Mouse (Mus musculus) mesoderm, embryonic 11.5 days (tissue): ENCODE data around the gene Uxt.

Experiments
- DNase-seq: peaks from one replicate; pipeline ENCODE4 v3.0.0-alpha.2; 2012; ENCODE audit warnings: low read depth, low spot score

Gene Uxt

DNA sequence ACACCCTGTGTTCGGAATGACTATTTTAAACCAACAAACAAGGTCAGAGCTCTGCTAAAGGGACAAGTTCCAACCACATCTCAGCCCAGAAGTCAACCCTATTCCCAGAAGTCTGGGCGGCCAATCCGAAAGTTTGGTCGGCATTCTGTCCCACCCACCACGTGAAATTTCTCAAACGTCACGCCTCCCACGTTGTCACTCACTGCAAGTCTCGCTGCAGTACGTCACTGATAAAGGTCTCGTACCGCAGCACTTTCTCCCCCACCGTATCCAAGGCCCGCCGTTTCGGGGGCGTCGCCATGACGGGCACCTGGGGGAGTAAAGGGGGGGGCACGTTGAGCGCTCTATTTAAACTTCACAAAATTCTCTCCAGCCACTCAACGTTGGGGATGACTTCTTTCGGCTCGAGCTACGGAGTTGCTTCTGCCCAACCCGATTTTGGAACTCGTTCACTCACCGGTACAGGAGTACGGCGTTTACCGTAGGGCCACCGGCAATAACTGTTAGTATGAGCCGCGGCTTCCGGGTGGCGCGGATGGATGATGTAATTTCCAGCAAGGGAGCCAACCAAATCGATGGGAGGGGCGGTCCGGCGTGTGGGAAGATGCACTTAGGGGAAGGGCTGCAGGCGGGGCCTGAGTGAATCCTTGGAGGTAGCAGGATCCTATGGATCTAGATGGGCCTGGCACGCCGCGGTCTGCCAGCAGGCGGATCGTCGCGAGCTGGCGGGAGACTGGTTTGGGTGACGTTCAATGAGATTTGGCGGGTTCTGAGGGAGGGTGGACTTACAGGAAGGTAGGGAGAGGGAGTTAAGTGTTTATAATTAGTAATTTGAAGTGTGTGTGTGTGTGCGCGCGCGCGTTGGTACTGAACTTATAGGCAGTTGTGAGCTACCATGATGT is at the start of gene Uxt:
TSS of gene Uxt (minus strand) at position 541 of the 902 bp plus-strand sequence.
- DNase-seq, result peak; percentile 92

DNA sequence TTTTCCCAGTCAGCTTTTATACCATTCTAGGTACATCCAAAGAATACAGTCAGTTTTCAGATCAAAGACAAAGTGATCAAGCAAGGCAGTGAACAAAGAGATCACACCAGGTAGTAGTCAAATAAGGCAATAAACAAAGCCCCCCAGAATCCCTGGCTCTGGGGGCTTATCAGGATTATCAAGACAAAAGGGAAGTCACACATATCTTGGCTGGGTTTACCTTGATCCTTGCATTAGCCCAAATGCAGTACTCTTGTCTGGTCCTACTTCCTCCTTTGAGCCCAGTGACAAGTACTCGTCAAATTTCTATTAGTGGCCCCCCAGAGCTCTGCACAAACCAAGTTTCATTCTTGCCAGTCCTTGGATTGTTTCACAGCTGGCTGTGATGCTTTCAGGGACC is 19.1 kb upstream of the Uxt start:
- no peak for DNase-seq

DNA sequence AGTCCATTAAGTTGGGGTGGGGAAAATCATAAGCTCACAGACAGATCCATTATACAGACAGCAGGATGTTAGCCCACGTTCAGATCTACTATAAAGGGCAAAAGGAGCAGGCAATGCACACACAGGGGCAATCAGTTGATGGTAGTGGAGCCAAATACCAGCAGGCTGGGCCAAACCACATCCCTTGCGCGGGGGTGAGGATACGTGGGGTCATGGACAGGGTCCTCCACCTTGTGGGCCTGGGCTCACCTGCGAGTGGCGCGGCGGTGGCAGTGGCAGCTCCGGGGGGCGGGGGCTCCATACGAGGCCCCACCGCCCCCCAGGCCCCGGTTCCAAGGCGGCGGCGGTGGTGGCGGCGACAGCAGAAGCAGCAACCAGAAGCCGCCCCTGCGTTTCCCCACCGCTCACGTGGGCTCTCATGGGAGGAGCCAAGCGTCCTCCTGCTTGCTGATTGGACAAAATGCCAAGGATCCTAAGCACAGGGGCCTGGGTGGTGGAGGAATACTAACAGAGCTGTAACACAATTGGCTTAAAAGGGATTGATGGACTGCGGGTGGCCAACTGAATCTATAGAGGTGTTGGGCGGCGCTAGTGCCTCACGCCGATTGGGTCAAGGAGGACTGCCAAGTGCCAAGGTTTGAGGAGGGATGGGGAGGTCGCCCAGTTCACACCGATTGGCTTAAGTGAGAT is 11.5 kb downstream of the Uxt start, which contains the start of gene Elk1:
TSS of gene Elk1 (minus strand) at position 418 of the 690 bp plus-strand sequence.
- peak; percentile 93 for DNase-seq

DNA sequence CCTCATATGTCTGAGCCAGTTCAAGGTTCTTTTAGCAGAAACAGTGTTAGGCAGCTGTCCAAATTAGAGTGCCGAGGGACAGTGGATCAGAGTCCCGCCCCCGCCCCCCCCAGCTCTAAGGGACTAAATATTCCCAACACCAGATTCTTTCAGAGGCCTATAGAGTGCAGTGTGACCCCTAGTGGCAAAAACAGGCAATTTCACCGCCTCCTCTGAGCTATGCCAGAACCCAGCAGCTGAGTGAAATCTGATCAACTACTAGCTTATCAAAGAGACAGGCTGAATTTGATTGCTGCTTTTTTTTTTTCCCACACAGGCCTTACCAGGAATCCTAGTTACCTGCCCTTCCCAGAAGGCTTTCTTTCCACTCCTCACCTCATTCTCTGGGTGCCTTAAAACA is 15.8 kb downstream of the Uxt start:
- peak; percentile 34 for DNase-seq

DNA sequence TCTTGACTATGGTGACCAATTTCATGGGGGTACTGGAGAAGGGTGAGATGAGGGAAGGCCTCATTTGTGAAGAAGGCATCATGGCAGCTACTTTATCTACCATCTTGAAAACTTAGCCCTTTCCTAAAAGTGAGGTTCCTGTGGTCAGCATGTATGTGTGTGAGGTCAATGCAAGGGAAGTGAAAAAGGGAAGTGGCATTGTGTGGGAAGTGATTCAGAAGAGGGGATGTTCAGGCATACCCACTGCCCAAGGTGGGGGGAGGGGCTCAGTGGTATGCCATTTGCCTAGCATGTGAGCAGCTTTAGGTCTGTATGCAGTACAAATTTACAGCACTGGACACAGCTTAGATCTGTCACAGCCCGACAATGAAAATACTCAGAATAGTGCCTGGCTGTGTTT is 29.9 kb downstream of the Uxt start:
- no peak for DNase-seq

DNA sequence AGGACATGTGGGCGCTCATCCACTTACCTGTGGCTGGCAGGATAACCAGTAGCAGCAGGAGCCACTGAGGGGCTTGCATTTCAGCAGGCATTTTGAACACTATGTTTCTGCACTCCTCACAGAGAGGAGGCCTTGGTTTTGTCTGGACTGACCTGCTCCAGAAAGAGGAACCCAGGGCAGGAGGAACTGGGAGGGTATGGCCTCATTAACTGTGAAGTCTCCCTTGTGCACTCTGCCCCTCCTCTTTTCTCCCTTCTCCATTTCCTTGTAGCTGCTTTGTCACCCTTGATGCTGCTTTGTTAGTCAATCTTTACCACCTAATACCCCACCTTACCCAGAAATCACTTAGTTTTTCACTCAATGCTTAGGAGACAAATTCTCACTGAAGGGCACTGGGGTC is 30.5 kb downstream of the Uxt start, which contains the start of gene Cfp:
TSS of gene Cfp (minus strand) at position 192 of the 400 bp plus-strand sequence.
- DNase-seq, result no peak

DNA sequence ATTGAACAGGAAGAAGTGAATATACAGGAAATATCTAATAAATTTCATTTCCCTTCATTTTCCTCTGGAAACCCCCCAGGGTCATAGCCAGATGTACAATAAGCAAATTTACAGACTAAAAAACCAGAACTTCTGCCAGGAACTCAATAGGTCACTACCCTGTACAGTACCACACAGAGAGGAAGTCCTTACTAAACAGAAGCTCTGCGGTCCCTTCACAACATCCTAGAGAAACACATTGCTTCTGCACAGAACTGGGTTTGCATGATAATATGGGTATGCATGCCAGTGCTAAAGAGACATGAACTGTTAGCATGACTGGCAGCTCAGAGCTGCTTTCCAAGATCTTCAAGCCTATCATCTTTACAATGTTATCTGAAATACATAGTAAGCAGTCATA is 32.0 kb downstream of the Uxt start:
- no peak for DNase-seq

DNA sequence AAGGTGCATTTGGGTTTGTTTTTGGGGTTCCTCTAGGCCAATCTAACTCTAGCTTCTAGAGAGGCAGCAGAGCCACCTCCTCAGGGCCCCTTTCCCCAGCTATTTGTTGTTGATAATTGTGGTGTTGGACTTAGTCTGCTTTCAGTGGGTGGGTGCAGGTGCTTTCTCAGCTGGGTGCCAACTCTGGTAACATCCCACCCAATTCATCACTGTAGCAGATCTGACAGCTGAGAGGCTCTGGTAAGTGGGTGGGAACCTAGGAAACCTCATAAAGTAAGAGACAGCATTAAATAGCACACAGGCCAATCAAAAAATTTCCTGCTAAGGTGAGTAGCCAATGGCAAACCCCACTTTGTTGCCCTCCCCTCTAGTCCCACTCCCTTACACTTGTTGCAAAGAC is 36.8 kb downstream of the Uxt start:
- DNase-seq, result no peak

DNA sequence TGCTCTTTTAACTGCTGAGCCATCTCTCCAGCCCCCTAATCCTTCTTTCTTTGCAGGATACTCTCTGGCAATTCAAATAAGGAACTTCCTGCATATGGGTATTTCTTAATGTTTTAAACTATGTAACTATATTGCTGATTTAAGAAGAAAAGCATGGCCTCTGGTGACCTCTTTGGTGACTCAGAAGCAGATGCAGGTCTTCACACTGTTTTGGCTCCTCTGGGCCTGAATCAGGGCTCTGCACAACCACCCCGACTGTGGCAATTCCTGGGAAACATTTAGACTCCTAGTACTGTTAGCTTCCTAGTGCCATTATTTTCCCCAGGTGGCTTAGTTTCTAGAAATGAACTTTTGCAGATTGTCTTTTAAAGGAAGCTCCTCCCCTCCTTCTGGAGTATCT is 38.3 kb downstream of the Uxt start:
- DNase-seq, result no peak

DNA sequence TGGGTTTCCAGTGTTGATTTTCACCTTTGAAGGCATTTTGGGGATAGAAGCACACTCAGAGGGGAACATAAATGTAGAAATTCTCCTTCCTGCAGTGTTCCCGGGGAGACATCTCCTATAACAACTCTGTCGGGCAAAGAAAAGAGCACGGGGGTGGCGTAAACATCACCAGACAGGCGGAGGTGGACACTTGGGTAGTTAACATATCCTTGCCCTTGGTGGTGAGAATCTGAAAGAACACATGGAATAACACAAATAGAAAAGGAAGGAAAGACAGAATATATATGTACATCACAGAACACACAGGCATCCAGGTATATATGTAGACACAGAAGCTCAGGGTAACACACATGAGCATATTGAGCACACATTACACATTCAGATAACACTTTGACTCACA is 40.5 kb downstream of the Uxt start:
- peak; percentile 0 for DNase-seq

DNA sequence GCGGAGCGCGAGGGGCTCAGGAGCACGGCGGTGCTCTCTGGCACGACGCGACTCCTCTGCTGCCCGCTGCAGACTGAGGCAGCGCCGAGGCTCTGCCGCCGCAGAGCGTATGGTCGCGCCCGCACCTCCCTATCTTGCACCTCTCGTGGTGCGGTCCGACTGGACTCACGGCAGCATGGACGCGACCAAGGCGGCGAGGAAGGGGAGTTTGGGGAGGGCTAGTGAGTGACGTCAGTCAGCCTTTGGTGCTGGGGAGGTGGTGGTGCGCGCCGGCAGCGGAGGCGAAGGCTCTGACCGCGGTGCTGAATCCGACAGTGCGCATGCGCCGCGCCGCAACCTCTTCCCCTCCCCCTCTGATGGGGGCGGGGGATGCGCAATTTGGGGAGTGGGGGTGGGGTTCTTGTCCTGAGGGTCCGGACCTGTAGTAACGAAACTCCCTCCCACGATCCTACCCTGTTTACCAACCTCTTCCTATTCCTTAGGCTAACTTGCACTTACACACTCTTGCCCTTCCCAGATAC is 40.9 kb downstream of the Uxt start, which contains the start of gene Syn1:
TSS of gene Syn1 (minus strand) at position 161 of the 521 bp plus-strand sequence.
- DNase-seq, result peak; percentile 92

DNA sequence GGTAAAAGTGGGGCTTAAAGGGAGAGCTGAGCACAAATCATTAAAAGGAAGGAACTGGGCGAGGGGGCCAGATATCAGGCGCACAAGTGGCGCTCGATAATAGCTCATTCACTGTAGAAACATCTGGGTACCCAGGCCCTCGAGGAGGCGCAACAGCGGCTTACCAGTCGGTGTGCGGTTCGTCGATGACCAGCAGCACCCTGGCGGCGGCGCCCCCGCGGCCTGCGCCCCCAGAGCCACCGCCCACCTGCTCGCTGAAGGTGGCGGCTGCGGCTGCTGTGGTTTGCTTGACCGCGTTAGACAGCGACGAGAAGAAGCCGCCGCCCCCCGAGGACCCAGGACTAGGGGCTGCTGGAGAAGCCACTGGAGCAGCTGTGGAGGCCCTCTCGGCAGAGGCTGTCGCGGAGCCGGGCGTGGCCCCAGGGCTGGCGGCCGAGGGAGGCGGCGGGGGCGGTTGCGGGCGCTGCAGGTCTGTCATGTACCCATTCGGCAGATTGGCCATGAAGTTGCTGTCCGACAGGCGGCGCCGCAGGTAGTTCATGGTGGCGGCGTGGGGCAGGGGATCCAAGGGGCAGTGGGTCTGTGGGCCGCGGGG is 41.5 kb downstream of the Uxt start:
- peak; percentile 1 for DNase-seq

DNA sequence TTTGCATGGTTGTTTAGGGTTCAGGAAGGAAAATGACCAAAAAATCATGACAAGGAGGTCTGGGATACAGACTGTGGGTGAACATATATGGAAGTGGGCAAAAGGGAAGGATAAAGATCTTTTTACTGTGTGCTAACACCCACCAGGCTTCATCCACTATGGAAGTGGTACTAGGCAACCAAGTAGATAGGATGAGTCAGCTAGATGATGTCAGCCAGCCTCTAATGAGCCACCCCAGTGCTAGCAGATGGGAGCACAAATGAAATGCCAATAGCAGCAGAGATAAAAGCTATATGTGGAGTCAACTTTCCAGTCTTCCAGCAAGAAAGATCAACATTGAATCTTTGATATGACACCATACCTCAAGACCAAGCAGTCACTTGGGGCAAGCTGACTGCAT is 46.7 kb downstream of the Uxt start:
- DNase-seq, result no peak

DNA sequence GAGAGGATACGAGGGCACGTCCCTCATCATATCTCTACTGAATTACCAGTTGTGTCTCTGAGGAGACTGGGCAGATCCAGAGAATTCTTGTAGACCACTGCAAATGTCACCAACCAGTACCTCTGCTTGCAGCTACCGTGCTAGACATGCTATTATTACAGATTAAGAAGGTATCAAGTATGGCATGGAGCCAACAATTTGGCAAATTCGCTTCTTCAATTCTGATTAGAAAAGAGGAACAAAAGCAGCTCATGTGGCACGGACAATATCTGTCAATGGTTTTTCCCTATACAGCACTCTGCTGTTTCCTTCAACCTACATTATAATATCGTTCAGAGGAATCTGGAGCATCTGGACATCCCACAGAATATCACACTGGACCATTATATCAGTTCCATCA is 48.1 kb downstream of the Uxt start:
- DNase-seq, result no peak

DNA sequence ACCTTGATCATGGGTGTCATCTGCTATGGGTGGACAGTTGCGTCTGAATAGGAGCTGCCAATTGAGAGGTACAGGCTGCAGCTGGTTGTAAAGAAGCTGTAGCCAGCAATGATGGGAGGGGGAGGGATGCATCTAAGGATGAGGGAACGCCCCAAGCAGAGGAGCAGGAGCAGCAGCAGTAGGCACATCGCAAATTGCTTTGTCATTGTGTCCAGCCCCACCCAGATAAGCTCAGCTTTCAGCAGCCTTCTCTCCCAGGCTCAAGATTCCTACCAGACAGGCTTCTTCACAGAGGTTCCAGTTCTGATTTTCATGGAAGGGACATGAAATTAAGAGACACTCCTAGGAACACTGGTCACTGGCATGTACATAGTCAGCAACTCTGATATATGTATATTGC is 51.7 kb downstream of the Uxt start:
- no peak for DNase-seq
